Mouse (Mus musculus) right cerebral cortex, postnatal 14 days (tissue): ENCODE measurements around the gene Creb3l4.

Experiments used
- DNase-seq: peaks from one replicate; pipeline ENCODE4 v3.0.0; 2022

Creb3l4 gene

DNA sequence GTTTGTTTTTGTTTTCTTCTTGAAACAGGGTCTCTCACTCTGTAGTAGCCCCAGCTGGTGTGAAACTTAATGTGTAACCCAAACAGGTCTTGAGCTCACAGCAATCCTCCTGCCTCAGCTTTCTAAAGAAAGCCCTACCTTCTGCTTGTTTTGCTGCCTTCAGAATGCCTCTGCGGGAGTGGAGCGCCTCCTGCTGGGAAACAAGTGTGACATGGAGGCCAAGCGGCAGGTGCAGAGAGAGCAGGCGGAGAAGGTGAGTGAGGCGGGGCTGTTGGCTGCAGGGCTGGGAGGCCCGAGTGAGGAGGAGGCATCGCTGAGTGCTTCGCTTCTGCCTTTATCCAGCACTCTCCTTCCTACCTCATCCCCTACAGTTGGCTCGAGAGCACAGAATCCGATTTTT is 19.0 kb downstream of the Creb3l4 start:
- no peak for DNase-seq

DNA sequence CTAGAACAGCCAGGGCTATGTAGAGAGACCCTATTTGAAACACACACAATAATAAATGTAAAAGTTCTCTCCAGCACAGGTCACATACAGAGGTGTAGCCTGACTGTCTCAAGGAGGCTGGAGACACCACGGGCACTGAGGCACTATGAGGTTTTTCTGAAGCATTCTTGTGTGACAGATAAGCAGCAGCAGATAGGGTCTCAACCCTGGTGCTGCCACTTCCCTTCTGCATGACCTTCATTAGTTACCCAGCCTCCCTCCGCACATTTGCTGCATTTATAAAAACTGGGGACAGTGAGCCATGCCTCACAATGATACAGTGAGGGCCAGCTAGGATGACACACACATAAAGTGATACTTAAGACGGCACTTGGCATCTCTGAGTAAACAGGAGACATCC is 20.4 kb downstream of the Creb3l4 start:
- no peak for DNase-seq

DNA sequence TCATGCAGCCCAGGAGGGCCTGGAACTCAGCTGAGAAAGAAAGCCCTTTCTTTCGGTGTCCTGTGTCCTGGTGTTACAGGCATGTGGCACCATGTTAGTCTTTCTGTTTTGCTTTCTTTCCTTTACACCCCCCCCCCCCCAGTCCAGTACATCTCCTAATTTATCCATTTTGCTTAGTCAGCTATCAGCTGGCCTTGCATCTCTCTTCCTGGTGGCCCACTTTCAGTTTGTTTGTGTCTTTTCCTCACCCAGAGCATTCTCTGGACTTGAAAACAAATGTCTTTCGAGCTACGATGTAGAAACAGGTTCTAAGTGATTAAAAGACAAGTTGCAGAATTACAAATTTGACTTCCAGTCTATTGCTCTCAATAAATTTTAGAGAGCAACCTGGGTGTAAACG is 20.9 kb downstream of the Creb3l4 start:
- DNase-seq = no peak

DNA sequence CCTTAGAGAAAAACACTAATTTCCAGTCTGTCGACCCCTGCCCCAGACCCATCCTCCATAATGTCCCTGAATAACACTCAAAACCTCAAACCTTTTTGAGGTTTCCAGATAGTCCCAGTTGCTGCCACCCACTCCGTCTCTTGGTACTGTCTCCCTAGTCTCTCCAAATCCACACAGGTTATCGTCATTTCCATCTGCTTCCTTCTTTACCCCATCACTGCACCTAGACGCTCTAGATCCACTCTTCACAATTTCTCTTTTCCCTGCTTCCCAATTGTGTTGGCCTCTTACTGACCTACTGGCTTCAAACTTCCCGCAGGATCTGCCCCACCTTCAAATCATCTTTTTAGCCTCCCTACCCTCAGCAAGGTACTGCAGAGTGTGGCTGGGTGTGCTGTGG is 22.2 kb downstream of the Creb3l4 start:
- no peak for DNase-seq

DNA sequence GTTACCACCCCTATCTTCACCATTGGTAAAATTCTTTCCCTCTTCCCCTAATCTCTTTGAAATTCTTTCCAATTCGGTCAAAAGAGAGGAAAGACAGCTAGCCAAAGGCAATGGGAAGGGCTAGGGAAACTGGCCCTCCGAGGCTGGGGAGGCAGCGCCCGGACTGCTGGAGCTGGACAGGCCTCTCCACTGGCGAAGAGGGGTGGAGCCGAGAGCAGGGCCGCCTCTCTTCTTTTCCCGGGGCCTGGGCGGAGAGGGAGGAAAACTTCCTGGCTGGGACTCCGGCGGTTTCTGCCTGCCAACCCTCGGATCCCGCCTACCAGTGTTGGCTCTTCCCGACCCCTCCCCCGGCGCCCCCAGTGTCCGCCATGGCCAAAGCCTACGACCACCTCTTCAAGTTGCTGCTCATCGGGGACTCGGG is 22.8 kb downstream of the Creb3l4 start:
- DNase-seq = peak; percentile 50

DNA sequence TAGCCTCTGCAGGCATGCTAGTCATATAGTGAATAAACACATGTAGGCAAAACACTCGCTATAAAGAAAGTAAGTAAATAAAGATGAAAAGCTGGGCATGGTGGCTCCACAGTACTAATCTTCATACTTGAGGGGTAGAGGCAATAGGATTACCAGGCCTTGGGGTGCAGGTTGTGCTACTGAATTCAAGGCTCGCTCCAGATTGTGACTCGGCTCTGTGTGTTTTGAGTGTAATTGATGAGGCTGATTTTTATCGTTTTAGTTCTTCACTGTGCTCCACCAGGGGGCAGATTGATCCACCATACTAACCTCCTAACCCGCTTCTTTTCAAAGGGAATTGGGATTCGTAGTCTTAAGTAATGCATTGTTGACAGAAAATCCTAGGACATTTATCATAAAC is 23.2 kb downstream of the Creb3l4 start:
- DNase-seq = peak; percentile 36

DNA sequence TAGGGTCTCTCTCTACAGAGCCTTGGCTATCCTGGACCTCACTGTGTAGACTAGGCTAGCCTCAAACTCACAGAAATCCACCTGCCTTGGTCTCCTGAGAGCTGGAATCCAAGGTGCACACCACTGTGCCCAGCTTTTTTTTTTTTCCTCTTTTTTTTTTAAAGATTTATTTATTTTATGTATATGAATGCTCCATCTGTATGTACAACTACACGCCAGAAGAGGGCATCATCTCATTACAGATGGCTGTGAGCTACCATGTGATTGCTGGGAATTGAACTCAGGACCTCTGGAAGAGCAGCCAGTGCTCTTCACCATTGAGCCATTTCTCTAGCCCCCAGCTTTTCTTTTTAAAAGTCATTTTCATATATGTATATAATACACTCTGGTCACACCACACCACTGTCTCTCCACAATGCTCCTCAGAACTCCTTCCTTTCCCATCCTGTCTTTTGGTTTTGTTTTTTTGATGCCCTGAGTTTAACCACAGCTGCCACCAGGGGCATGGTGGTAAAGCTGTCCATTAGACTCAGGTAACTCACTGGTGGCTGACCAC is 27.4 kb downstream of the Creb3l4 start:
- DNase-seq = no peak

DNA sequence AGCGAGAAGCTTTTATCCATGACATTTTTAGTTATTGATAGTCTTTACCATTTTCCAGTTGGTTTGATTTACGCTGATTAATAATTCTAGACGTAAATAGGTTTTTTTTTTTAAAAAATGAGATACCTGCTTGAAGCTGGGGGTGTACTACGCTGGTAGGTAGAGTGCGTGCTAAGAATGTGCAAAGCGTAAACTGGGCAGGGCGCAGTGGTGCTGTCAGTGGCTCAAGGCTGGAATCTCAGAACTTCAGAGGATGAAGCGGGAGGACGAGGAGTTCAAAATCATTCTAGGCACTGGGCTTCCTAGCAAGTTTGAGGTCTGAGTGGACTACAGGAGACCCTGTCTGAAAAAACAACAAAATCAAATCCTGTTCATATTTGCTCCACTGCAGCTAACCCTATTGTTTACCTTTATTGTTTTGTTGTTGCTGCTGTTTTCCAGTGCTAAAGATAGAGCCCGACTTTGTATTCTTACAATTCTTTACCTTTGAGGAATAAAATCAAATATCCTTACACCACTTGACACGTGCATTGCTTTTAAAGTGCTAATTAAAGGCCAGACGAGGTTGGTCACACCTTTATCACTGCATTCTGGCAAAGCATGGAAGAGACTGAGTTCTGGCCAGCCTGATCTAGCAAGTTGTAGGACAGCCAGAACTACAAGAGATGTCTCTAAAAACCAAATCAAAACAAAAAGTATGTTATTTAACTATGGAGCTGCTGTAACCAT is 29.2 kb downstream of the Creb3l4 start:
- DNase-seq = peak; percentile 20

DNA sequence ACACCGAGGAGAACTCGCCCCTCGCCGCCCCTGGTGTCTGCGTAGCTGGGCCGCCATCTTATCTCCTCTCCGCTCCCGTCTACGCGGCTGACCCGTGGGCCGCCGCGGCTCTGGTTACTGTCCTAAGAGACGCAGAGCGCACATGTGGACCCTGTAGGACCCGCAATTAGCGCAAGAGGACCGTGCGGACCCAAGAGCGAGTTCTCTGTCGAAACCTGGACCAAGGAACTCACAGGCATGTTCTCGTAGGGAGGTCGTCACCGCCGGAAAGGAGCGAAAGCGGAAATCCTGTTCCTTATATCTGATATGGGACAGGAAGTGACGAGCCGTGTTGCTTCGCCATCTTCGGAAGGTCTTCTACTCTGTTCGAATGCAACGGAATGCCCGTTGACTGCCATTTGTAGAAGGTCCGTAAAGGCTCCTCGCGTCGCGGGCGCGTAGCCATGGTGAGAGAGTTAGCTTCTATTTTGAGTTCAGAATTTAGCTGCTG is 29.9 kb downstream of the Creb3l4 start, which contains the start of the genes Rps27 and Rab13:
Gene Rps27, minus strand, starts transcription at position 275 of the 490 bp plus-strand sequence.
Gene Rab13, plus strand, starts transcription at position 319 of the 490 bp plus-strand sequence.
- peak; percentile 83 for DNase-seq

DNA sequence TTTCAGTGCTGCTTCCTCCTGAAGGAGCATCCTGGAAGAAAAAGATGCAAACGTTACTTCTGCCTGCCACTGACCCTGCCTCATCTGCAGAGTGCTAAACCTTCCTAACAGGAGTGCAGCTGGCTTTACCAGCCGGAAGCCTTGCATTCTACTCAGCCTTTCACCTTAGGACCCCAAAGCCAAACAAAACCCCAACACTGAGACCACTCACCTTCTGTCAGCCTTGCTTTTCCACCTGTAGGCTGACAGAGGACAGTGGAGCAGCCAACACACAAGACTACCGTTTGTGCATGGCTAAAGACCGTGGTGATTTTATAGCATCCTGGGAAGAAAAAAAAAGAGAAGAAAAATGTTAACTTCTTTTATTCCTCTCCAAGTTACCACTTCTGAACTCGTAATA is 30.6 kb downstream of the Creb3l4 start:
- DNase-seq = no peak

DNA sequence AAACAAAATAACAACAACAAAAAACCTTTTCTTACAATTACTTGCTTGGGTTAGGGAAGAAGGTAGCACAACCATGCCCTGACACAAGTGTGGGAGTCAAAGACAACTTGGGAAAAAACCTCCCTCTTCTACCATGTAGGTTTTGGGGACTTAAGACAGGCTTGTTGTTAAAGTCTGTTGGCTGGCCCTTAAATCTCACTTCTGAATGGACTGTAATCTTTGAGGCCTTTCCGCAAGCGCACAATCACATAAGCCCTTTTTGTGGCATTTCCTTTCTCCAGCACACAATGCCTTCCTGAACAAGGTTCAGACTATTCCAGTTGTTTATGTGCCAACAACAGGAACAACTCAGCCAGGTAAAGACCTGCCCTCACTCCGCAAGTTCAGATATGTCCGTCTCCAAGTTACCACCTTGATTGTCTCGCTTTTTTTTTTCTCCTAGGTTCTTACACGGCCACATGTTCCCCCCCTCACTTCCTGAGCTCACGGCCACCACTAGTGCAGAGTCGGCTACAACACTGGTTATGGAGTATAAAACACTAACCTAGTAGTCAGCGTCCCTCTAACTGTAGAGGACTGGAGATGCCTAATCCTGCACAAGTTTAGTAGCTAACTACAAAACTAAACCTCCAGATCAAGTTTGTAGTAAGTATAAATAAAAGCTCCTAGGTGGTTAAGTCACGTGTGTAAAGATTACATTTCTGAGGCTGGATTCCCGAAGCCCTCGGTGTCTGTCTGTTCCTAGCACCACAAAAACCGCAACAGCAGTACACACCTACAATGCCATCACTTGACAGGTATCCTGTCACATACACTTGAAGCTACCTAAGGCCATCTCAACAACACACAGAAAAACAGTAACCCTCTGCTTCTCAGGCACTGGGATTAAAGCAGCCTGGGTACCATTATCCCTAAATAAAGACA is 31.6 kb downstream of the Creb3l4 start:
- no peak for DNase-seq

DNA sequence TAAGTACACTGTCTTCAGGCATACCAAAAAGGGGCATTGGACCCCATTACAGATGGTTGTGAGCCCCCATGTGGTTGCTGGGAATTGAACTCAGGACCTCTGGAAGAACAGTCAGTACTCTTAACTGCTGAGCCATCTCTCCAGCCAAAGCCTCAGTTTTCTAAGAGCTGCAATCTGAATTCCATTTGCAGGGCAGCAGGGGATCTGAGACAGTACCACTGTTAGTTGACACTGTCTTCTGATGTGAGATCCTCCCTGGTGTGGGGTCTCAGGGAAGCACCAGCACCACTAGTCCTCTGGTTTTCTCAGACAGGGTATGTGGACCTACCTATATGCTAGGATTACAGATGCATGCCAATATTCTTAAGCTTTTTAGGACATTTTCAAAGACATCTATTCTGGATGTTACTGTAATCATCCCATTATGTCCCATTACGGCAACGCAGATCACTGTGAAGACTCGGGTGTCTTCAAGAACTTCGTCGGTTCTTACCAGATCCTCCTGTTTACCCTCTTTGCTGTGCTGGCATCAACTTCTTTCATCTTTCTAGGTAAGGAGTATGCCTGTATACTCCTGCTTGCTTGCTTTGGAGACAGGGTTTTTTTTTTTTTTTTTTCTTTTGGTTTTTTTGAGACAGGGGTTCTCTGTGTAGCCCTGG is 33.3 kb downstream of the Creb3l4 start:
- no peak for DNase-seq

DNA sequence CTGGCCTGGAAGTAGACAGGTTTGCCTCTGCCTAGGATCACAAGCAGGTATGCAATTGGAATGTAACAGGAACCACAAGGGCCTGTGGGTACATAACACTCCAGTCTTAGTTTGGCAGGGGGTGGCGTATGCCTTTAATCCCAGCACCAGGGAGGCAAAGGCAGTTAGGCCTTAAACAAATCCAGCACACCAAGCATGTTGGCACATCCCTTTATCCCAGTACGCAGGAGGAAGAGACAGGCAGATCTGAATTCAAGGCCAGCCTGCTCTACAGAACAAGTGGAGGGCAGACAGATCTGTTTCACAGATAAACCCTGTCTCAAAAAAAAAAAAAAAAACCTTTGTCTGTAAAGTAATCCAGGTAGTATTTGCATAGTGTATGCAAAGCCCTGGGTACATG is 34.6 kb downstream of the Creb3l4 start:
- no peak for DNase-seq

DNA sequence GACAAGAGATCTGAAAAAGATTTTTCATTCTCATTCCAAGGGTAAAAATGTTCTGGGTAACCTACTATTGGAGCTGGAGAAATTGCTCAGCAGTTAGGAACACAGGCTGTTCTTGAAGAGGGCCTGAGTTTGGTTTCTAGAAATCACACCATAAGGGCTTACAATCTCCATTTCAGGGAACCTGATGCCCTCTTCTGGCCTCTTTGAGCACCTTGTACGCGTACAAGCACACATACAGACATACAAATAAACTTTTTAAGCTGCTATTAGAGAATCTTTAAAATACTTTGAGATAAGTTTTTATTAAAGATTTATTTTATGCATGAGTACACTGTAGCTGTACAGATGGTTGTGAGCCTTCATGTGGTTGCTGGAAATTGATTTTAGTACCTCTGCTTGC is 38.7 kb downstream of the Creb3l4 start:
- DNase-seq = no peak

DNA sequence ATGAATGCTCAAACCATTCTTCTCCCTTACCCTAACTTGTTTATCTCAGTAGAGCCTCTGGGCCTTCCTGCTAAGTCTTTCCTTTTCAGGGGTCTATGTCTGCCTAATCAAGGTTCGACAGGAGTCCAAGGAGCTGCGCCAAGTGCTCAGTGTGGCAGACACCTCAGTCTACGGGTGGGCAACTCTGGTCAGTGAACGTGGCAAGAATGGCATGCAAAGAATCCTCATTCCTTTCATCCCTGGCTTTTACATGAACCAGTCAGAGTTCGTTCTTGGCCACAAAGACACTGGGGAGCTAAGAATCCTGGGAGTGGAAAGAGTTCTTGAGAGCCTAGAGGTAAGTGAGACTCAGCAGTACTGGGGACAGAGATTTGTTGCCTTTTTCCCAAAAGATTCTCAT is 39.7 kb downstream of the Creb3l4 start:
- no peak for DNase-seq

DNA sequence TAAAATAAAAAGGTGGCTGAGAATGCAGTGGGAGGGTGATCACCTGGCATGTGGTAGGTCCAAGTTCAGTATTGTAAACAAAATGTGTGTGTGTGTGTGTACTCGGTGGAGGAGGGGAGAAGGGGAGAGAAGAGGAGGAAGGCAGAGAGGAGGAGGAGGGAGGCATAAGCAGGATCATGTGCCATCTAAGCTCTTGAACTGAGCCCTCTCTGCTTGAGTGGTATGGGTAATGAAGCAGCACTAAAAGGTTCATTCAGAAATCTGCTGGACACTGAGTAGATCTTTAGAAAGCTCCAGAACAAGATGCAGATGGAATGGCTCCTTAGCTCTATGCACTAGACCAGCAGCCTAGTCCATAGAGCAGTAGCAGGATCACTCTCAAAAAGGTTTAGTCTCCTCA is 40.4 kb downstream of the Creb3l4 start:
- no peak for DNase-seq

DNA sequence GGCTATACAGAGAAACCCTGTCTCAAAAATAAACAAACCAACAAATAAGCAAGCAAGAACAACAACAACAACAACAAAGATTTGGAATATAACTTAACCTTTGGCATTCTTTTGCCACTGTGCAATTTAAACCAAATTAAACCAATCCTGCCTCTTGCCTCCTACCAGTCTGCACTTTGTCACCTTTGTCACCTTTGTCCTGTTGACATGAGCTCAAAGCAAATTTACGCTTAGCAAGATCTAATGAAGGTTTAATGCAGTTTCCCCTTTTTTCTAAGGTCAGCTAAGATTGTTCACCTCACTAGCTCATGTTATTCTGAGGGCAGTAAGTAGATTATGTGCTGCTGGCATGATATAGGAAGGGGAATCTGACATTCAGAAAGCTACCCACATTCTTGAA is 45.8 kb downstream of the Creb3l4 start:
- no peak for DNase-seq

DNA sequence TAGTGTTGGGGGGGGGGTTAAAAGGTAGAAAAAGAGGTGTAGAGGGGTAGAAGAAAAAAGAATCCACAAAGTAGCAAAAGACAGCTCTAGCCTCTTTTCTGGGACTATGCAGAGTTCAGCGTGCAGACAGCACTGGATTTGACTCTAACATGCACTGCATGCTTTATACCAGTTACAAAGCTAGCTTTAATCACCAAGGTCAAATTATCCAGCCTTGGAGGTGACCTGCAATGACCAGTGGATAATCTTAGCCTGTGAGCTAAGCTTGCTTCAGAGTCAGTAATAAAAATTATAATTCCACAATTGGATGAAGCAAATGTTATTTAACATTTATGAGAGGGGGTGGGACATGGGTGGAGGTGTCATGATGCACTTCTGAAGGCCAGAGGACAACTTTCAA is 47.7 kb downstream of the Creb3l4 start:
- DNase-seq = no peak

DNA sequence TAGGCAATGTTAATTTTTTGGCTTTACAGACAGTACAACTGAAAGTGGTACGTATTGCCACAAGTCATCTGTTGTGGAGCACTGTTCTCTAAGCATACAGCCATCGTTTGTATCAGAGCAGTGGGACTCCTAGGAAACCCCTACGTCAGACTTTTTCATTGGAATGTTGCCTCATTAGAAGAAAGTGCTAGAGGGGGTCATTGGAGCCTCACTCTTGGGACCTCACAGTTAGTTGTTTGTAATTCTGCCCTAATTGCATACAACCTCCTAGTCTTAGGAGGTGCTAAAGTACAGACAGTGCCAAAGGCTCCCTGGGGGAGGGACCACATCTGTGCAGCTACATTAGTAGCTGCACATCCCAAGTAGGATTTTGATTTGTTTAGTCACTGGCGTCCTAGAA is 48.6 kb downstream of the Creb3l4 start:
- DNase-seq = no peak

DNA sequence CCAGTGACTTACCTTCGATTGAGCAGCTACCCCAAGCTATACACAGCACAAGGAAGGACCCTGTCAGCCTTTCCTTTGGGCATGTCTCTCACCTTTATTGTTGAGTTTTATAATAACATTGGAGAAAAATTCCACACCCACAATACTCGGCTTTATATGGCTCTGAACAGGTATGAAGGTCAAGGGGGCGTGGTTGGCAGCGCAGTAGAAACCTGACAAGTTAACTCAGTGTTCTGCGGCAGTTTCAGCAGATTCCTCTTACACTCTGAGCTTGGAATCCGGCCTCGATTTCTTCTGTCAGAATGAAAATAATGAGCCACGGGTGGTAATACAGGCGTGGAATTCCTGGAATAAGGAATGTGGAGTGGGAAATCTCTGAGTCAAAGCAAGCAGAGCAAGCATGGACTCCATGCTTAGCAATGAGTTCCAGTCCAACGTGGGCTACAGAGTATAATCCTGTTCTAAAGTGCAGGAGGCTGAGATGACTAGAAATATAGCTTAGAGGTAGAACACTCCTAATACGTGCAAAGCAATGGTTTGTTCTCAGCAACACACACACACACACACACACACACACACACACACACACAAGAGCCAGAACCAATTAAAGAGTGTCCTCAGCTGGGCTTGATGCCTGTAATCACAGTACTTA is 52.3 kb downstream of the Creb3l4 start:
- DNase-seq = no peak
